ENCODE assay signal across 14 mouse cellular contexts in genomic region chr7:125820233-125820632, GRCm38 (mm10).
DNase-seq lines count a peak whose midpoint lies in the region; ATAC-seq and TF ChIP-seq lines count a peak whose summit lies in the region.
"Had no signal": no experiment of that assay in that cellular context is flagged by ENCODE, and none has a peak within 500 bp of the region (broad histone marks: within the 10 kb centered on the region; RNA-seq: fewer than 3 reads in every experiment).

No protein-coding gene starts in this region.

- intact Hi-C loops in heart, postnatal 25 days (cut with DNase I): loop anchor here (2.0 to 10.0 kb wide), 2 partner anchors 205 to 269 kb away; no protein-coding TSS in a partner anchor

- H3K9me3 ChIP-seq in lung, embryonic 14.5 days (ENCODE audit: low read depth, low read length): no peaks in the 10 kb centered on the region
- H3K9me3 ChIP-seq in neural tube, embryonic 15.5 days (replicated peaks): no peaks in the 10 kb centered on the region
- H3K9me3 ChIP-seq: intestine, embryonic 15.5 days; megakaryocyte, embryonic 14.5 days; neural tube, embryonic 12.5 days had no signal

- ATAC-seq in lung, embryonic 14.5 days (ENCODE audit: insufficient read depth): peak; percentile 31; the same call in 1 of the 2 replicates
- no peak for ATAC-seq in neural tube, embryonic 15.5 days (ENCODE audit: low FRiP score)
- ATAC-seq: intestine, embryonic 15.5 days had no signal

- no peak for TF ChIP-seq POLR2A in lung, adult 2 months (IDR thresholded peaks at IDR 0.05; ENCODE audit: borderline replicate concordance, extremely low read depth, low read depth, low read length)
- no peak for TF ChIP-seq POLR2A in brain, embryonic 14.5 days (IDR thresholded peaks at IDR 0.05; ENCODE audit: borderline replicate concordance, extremely low read depth, insufficient read depth, insufficient read length, poor library complexity, severe bottlenecking)

- H3K27me3 ChIP-seq in lung, embryonic 14.5 days (ENCODE audit: insufficient read depth, low read length): no peaks in the 10 kb centered on the region
- H3K27me3 ChIP-seq in splenic B cell, adult 2 months (ENCODE audit: control insufficient read depth, insufficient read depth, low read length, poor library complexity, severe bottlenecking): no peaks in the 10 kb centered on the region
- no peaks in the 10 kb centered on the region for H3K27me3 ChIP-seq in neural tube, embryonic 15.5 days (replicated peaks)
- H3K27me3 ChIP-seq: intestine, embryonic 15.5 days; megakaryocyte, embryonic 14.5 days; neural tube, embryonic 12.5 days had no signal

- DNase-seq in heart, adult 8-10 months (ENCODE audit: low spot score): peak; percentile 15
- DNase-seq in heart, postnatal 25 days (ENCODE audit: low spot score): no peak
- peak; percentile 67 for DNase-seq in lung, embryonic 14.5 days
- no peak for DNase-seq in lung, adult 2 months
- peak; percentile 46 for DNase-seq in brain, embryonic 14.5 days (ENCODE audit: low read depth)
- DNase-seq in splenic B cell, adult 2 months (ENCODE audit: low read depth, low spot score): peak; percentile 17
- DNase-seq: adrenal gland, postnatal 25 days; cerebellum, adult 8-10 months; gastrocnemius, postnatal 14 days; right cerebral cortex, postnatal 4 days had no signal

- no peak overlapping the region for H3K4me3 ChIP-seq in lung, embryonic 14.5 days (ENCODE audit: low read depth, low read length)
- no peak overlapping the region for H3K4me3 ChIP-seq in lung, adult 2 months (replicated peaks; ENCODE audit: extremely low read depth, low read depth, low read length)
- H3K4me3 ChIP-seq in neural tube, embryonic 15.5 days (replicated peaks): no peak overlapping the region
- H3K4me3 ChIP-seq: intestine, embryonic 15.5 days; megakaryocyte, embryonic 14.5 days; neural tube, embryonic 12.5 days had no signal

- peak; percentile 64 for TF ChIP-seq CTCF in lung, embryonic 14.5 days (IDR thresholded peaks at IDR 0.05; ENCODE audit: low read depth)
- no peak for TF ChIP-seq CTCF in lung, adult 2 months (IDR thresholded peaks at IDR 0.05; ENCODE audit: insufficient read depth, low read length)
- TF ChIP-seq CTCF in brain, embryonic 14.5 days (IDR thresholded peaks at IDR 0.05; ENCODE audit: borderline replicate concordance, extremely low read depth, insufficient read depth, insufficient read length): peak; percentile 20; the same call in 1 of the 2 replicates

- WGBS in lung, embryonic 14.5 days: 46% methylated on average over 2 of the region's 2 CpGs
- 51% methylated on average over 2 of the region's 2 CpGs for WGBS in lung, adult 2 months
- 63% methylated on average over 2 of the region's 2 CpGs for WGBS in neural tube, embryonic 15.5 days

- H3K9ac ChIP-seq in lung, embryonic 14.5 days: no peak overlapping the region
- no peak overlapping the region for H3K9ac ChIP-seq in neural tube, embryonic 15.5 days (replicated peaks)
- H3K9ac ChIP-seq: intestine, embryonic 15.5 days; neural tube, embryonic 12.5 days had no signal

- H3K36me3 ChIP-seq in lung, embryonic 14.5 days (ENCODE audit: insufficient read depth): 0 out of 2 replicates have a peak, but pooled peaks cover 5% of the 10 kb centered on the region
- no peaks in the 10 kb centered on the region for H3K36me3 ChIP-seq in splenic B cell, adult 2 months (ENCODE audit: control insufficient read depth, insufficient read depth, low read length, poor library complexity, severe bottlenecking)
- H3K36me3 ChIP-seq in neural tube, embryonic 15.5 days: peaks cover under 1% of the 10 kb centered on the region; the same call in 1 of the 2 replicates
- H3K36me3 ChIP-seq: intestine, embryonic 15.5 days; neural tube, embryonic 12.5 days had no signal

- no peak overlapping the region for H3K4me2 ChIP-seq in lung, embryonic 14.5 days
- H3K4me2 ChIP-seq in neural tube, embryonic 15.5 days: no peak overlapping the region
- H3K4me2 ChIP-seq: intestine, embryonic 15.5 days; neural tube, embryonic 12.5 days had no signal

- H3K27ac ChIP-seq in lung, embryonic 14.5 days (ENCODE audit: low read depth): no peak overlapping the region
- H3K27ac ChIP-seq in neural tube, embryonic 15.5 days (replicated peaks): no peak overlapping the region
- H3K27ac ChIP-seq: intestine, embryonic 15.5 days; neural tube, embryonic 12.5 days had no signal

- H3K4me1 ChIP-seq in lung, embryonic 14.5 days (ENCODE audit: insufficient read depth): no peaks in the 10 kb centered on the region
- no peaks in the 10 kb centered on the region for H3K4me1 ChIP-seq in lung, adult 2 months (ENCODE audit: control insufficient read depth, insufficient read depth, low read length)
- peaks cover 26% of the 10 kb centered on the region for H3K4me1 ChIP-seq in neural tube, embryonic 15.5 days
- H3K4me1 ChIP-seq: intestine, embryonic 15.5 days had no signal

Comparison
In these comparisons a context has a peak if more than half of its experiments do, and no peak if none do; other contexts are left out.
1. DNase-seq: peak in heart, adult 8-10 months (single experiment), lung, embryonic 14.5 days (single experiment), brain, embryonic 14.5 days (single experiment) and splenic B cell, adult 2 months (single experiment); none in heart, postnatal 25 days (single experiment) and lung, adult 2 months (single experiment).